Mouse (Mus musculus): ENCODE measurements around the gene Zup1. TPM values are rescaled to one million over a fixed set of nuclear protein-coding genes. Genes with fewer than 3 reads are reported as not detected.
"Not testable (repeated sequence)": the region's sequence is repeated elsewhere in the genome, so short reads cannot be mapped to it uniquely, and the experiment has no call there.

Gene Zup1
- 16.6 and 16.8 TPM in 2 replicates for polyA plus RNA-seq (2015; fragmentation: Nextera tagmentation; extraction: Ambion mirVana)

DNA sequence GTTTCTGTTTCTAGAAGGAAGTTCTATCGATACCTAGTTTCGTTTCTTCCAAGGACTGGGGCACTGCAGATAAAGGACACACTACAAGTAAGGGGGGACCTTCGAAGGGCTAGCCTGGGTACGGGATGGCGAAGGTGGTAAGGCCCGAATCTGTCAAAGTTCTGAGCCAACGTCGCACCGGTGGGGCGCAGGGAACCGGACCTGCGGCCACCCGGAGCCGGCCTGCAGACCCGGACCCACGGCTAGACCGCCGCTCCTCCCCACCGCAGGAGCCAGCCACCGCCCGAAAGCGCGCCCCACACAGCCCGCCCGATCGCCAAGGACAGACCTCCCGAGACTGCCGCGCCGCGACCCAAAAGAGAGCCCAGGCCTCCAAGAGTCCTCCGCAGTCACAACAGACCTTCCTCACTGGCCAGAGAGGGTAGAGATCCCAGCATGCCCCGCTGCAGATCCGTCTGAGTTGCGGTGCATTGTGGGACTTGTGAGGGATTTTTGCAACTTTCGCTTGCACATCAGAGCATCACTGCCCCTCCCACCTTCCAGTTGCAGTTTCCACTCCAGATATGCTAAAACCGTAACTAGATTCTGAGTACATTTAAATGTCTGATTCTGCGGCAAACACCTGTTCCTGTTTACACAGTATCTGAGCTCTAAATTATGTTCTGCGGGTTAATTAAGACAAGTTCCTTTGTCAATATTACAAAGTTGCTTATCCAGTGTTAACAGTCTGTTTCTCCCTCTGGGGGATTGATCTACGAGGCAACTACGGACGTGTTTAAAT lies at the start of gene Zup1:
TSS of gene Zup1 (minus strand) at position 467 of the 781 bp plus-strand sequence.
- peak; percentile 98 for ATAC-seq
- H3K27me3 ChIP-seq (replicated peaks) = no peaks in the 10 kb centered on the region
- H3K4me3 ChIP-seq (replicated peaks) = peak within 1 kb of the TSS; percentile 86
- WGBS = 2% methylated on average over 42 of the region's 42 CpGs
- H3K36me3 ChIP-seq = no peaks in the 10 kb centered on the region
- peak within 1 kb of the TSS; percentile 51 for H3K4me2 ChIP-seq (replicated peaks)
- H3K9me3 ChIP-seq = no peaks in the 10 kb centered on the region
- H3K27ac ChIP-seq = peak within 1 kb of the TSS; percentile 81
- peak within 1 kb of the TSS; percentile 92 for H3K9ac ChIP-seq
- H3K4me1 ChIP-seq (replicated peaks) = no peaks in the 10 kb centered on the region

DNA sequence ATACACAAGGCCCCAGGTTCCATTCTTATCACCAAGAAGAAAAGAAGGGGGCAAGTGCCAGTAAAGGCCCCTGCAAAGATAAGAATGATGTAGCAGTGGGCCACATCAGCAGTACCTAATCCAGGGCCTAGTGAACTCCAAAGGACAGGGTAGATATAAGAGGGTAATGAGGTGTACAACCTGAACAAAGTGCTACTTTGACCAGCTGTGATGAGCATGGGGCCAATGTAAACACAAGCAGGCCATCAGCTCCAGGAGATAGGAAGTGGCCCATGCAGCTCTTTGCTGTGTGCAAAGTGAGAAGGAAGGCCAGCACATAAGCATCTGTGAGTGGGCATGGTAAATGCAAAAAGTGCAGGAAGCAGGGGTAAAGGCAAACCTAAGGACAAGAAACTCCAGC lies 47.3 kb upstream of the Zup1 start:
- Histone ChIP-seq H3K4me3 (replicated peaks) (no peak overlapping the region), H3K4me2 (replicated peaks) (no peak overlapping the region), H3K27ac (no peak overlapping the region), H3K9me3 (no peaks in the 10 kb centered on the region), H3K36me3 (peaks cover 13% of the 10 kb centered on the region; the same call in 1 of the 2 replicates), H3K27me3 (replicated peaks) (no peaks in the 10 kb centered on the region), H3K9ac (no peak overlapping the region), H3K4me1 (replicated peaks) (no peaks in the 10 kb centered on the region)
- ATAC-seq = no peak

DNA sequence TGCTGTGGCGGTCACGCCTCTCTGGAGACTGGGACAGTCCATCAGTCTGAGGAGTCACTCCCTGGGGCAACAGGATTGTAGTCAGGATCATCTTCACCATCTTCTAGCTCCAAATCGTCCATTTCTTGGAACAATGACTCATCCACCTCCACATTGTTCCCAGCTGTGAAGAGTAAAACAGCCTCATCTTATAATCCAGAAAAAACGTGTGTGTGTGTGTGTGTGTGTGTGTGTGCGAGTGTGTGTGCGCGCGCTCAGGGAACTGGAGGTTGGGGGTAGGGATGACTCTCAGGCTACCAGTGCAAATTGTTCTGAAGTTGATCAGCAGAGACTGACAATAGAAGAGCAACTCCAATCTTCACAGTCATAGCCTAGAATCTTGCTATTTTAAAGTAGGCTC lies 45.6 kb upstream of the Zup1 start:
- not testable (repeated sequence) for H3K27me3 ChIP-seq (replicated peaks); H3K4me1 ChIP-seq (replicated peaks); ATAC-seq; H3K9ac ChIP-seq; H3K36me3 ChIP-seq; H3K9me3 ChIP-seq; H3K4me2 ChIP-seq (replicated peaks); H3K27ac ChIP-seq; H3K4me3 ChIP-seq (replicated peaks)
- WGBS = 92% methylated on average over 6 of the region's 8 CpGs

DNA sequence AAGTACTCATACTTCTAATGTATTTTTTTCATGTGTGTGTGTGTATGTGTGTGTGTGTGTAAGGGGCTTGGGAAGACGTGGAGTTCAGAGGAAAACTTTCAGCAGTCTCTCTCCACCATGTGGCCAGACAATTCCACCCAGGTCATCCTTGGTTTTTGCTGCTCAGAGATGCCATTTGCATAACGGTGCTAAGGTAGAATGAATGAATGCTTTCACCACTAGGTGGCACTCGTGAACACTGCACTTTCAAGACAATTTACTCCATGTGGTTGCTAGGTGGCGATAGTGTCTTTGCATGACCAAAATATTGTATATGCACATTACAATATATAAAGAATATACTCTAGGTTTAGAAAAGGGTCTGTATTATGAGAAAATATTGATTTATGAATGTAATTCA lies 35.7 kb upstream of the Zup1 start:
- WGBS = 27% methylated on average over 4 of the region's 4 CpGs
- no peak overlapping the region for H3K4me3 ChIP-seq (replicated peaks)
- ATAC-seq = peak; percentile 55
- no peaks in the 10 kb centered on the region for H3K27me3 ChIP-seq (replicated peaks)
- H3K4me2 ChIP-seq (replicated peaks) = no peak overlapping the region
- H3K4me1 ChIP-seq (replicated peaks) = no peaks in the 10 kb centered on the region
- no peaks in the 10 kb centered on the region for H3K9me3 ChIP-seq
- no peak overlapping the region for H3K9ac ChIP-seq
- no peak overlapping the region for H3K27ac ChIP-seq
- no peaks in the 10 kb centered on the region for H3K36me3 ChIP-seq

DNA sequence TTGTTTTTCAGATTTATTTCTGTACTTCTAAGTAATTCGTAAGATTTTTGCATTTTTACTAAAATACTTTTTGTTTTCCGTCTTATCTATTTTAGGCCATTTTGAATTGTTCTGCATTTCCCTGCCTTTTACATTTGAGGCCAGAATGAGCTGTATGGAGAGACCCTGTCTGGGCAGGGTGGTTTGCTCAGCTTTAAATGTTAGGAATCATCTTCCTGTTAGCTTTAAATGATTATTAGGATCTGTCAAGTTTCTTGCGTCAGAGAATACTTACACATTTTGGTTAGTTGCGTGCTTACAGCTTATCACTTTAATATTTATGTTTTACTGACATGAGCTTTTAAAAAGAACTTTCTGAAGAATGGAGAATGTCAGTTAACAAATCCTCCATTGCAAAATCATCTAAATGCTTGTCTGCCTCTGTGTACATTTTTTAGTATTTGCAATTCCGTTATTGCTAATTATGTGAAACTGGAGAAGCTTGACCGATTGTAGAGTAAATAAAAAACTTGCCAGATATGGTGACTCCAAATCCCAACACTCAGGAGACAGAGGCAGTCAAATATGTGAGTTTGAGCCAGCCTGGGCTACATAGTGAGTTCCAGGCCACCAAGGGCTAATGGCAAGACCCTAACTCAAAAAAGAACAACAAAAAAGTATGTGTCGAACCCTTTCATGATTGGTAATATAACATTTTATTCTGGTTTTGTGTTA lies 23.9 kb upstream of the Zup1 start:
- no peaks in the 10 kb centered on the region for H3K4me1 ChIP-seq (replicated peaks)
- no peak overlapping the region for H3K4me2 ChIP-seq (replicated peaks)
- WGBS = 81% methylated on average over 7 of the region's 7 CpGs
- no peaks in the 10 kb centered on the region for H3K9me3 ChIP-seq
- no peak for ATAC-seq
- H3K27me3 ChIP-seq (replicated peaks) = no peaks in the 10 kb centered on the region
- H3K9ac ChIP-seq = no peak overlapping the region
- H3K36me3 ChIP-seq = no peaks in the 10 kb centered on the region
- no peak overlapping the region for H3K4me3 ChIP-seq (replicated peaks)
- no peak overlapping the region for H3K27ac ChIP-seq

DNA sequence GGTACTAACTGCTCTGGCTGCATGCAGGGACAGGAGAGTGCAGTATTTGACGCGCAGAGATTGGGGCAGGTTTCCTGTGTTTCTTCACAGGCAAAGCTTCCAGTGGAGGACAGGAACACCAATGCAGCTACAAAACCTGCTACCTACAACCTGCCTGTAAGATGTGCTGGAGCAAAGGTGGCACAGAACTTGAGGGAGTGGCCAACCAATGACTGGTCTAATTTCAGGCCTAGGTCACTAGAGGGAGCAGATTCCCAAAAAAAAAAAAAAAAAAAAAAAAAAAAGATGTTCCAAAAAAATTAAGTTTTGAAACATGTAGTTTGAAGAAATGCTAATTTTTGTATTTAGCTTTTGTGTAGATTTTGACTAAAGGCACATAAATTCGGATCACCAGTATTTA lies 1.4 kb upstream of the Zup1 start:
- no peaks in the 10 kb centered on the region for H3K9me3 ChIP-seq
- H3K4me1 ChIP-seq (replicated peaks) = no peaks in the 10 kb centered on the region
- ATAC-seq = no peak
- no peak overlapping the region for H3K9ac ChIP-seq
- WGBS = 72% methylated on average over 3 of the region's 3 CpGs
- no peaks in the 10 kb centered on the region for H3K36me3 ChIP-seq
- H3K4me2 ChIP-seq (replicated peaks) = no peak overlapping the region
- no peak overlapping the region for H3K4me3 ChIP-seq (replicated peaks)
- no peaks in the 10 kb centered on the region for H3K27me3 ChIP-seq (replicated peaks)
- H3K27ac ChIP-seq = no peak overlapping the region

DNA sequence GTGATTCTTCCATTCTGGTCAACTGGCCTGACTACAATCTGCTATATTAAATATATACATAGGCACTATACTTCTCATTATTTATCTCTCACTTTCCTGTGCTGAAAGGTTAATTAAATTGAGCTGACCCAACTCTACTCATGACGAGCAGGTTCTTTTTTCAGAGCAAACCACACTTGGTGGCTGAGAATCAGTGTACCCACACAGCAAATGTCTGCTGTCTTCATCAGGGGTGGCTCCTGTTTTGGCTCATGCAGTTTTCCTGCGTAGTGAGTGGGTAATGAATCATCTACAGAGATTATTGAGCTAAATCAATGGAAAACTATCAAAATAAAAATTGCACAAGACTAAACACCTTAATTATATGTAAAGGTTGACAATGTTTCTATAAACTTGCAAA lies 4.7 kb downstream of the Zup1 start:
- Histone ChIP-seq H3K9me3 (no peaks in the 10 kb centered on the region), H3K4me2 (replicated peaks) (no peak overlapping the region), H3K4me3 (replicated peaks) (no peak overlapping the region), H3K27ac (no peak overlapping the region), H3K27me3 (replicated peaks) (no peaks in the 10 kb centered on the region), H3K4me1 (replicated peaks) (no peaks in the 10 kb centered on the region), H3K9ac (no peak overlapping the region), H3K36me3 (peaks cover 7% of the 10 kb centered on the region; the same call in 1 of the 2 replicates)
- ATAC-seq = no peak
- 84% methylated on average over 2 of the region's 2 CpGs for WGBS

DNA sequence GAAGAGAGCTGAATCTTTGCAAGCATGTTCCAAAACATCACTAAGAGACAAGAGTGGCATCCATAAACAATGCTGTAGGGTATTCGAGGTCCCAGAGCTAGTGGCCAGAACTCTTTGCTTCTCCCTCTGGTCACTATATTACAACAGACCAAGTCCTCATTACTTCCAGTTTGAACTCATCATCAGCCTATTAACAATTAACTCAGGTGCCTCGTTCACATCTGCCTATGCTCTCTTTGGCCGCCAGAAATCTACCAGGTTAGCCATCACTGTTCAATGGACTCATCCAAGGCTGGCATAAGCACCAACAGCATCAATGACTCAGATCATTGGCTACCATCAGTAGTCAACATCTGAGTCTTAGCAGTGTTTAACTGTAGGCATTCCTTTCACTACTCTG lies 5.7 kb downstream of the Zup1 start:
- no peak for ATAC-seq
- Histone ChIP-seq H3K4me3 (replicated peaks) (no peak overlapping the region), H3K9me3 (no peaks in the 10 kb centered on the region), H3K27ac (no peak overlapping the region), H3K27me3 (replicated peaks) (no peaks in the 10 kb centered on the region), H3K4me2 (replicated peaks) (no peak overlapping the region), H3K36me3 (peaks cover 7% of the 10 kb centered on the region; the same call in 1 of the 2 replicates), H3K4me1 (replicated peaks) (no peaks in the 10 kb centered on the region), H3K9ac (no peak overlapping the region)
- WGBS = 81% methylated on average over 3 of the region's 3 CpGs

DNA sequence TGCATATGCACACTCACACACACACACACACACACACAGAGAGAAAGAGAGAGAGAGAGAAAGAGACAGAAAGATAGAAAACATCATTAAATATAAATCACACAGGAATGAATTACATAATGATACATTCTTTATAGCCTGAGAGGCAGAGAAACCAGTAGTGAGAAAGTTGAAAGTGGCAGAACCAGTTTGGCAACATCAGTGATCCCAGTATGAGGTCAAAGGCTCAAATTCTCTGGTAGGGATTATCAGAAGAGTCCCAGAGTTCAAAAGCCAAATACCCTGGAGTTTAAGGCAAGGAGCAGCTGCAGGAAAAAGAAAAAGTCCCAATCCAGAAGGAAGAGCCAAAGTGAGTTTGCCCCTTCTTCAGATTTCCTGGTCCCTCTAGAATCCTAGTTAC lies 10.4 kb downstream of the Zup1 start:
- Histone ChIP-seq H3K4me3 (replicated peaks) (no peak overlapping the region), H3K27me3 (replicated peaks) (no peaks in the 10 kb centered on the region), H3K4me2 (replicated peaks) (no peak overlapping the region), H3K9ac (no peak overlapping the region), H3K4me1 (replicated peaks) (no peaks in the 10 kb centered on the region), H3K36me3 (peaks cover 11% of the 10 kb centered on the region; the same call in 1 of the 2 replicates), H3K27ac (no peak overlapping the region), H3K9me3 (no peaks in the 10 kb centered on the region)
- ATAC-seq = peak; percentile 94

DNA sequence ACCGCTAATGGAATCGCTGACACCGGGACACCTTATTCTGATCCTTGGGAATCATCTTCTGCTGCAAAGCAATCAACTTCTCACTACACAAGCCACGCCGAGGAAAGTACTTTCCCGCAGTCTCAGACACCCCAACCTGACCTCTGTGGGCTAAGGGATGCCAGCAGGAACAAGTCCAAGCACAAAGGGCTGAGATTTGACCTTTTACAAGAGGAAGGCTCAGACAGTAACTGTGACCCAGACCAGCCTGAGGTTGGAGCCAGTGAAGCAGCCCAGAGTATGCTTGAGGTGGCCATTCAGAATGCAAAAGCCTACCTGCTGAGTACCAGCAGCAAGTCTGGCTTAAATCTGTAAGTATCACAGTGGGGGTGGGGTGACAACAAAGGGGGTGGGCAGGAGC lies 45.6 kb downstream of the Zup1 start:
- no peaks in the 10 kb centered on the region for H3K27me3 ChIP-seq (replicated peaks)
- no peak overlapping the region for H3K4me3 ChIP-seq (replicated peaks)
- no peak for ATAC-seq
- H3K9ac ChIP-seq = no peak overlapping the region
- H3K9me3 ChIP-seq = no peaks in the 10 kb centered on the region
- H3K27ac ChIP-seq = no peak overlapping the region
- no peaks in the 10 kb centered on the region for H3K36me3 ChIP-seq
- H3K4me1 ChIP-seq (replicated peaks) = no peaks in the 10 kb centered on the region
- peak overlapping the region; percentile 65 for H3K4me2 ChIP-seq (replicated peaks)
- WGBS = 7% methylated on average over 6 of the region's 6 CpGs

DNA sequence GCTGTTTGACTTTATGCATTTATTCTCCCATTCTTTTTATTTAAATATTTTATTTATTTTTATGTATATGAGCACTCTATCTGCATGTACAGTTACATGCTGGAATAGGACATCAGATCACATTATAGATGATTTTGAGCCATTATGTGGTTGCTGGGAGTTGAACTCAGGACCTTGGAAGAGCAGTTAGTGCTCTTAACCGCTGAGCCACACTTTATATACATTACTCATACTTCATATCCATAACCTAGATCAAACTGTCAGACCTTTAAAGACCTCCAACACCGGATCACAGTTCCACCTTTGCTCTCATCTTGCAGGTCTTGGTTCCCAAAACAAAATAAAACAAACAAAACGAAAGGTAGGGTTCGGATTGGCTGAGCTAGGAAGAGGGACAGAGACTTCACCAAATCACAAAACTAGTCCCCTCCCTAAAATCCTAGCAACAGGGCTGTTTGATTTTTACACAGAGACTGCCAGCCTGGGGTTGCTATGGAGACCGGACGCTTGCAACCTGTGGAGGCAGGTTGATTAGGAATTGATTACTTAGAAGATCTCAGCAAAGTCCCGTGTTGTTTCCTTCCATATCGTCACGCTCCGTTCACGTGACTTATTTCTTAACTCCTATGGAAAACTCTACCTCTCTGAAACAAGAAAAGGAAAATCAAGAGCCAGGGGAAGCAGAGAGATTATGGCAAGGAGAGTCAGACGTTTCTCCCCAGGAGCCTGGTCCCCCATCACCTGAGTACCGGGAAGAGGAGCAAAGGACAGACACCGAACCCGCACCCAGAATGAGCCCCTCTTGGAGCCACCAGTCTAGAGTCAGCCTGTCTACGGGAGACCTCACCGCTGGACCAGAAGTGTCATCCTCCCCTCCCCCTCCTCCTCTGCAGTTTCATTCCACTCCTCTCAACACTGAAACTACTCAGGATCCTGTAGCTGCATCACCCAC lies 46.3 kb downstream of the Zup1 start, which contains the start of gene Rsph4a:
TSS of gene Rsph4a (plus strand) at position 582 of the 952 bp plus-strand sequence.
- Histone ChIP-seq H3K4me2 (replicated peaks) (peak within 1 kb of the TSS; percentile 65), H3K9ac (no peak within 1 kb of the TSS), H3K4me3 (replicated peaks) (peak within 1 kb of the TSS; percentile 34), H3K27me3 (replicated peaks) (no peaks in the 10 kb centered on the region), H3K27ac (no peak within 1 kb of the TSS), H3K36me3 (no peaks in the 10 kb centered on the region), H3K4me1 (replicated peaks) (no peaks in the 10 kb centered on the region), H3K9me3 (no peaks in the 10 kb centered on the region)
- 4% methylated on average over 17 of the region's 17 CpGs for WGBS
- ATAC-seq = peak; percentile 95

DNA sequence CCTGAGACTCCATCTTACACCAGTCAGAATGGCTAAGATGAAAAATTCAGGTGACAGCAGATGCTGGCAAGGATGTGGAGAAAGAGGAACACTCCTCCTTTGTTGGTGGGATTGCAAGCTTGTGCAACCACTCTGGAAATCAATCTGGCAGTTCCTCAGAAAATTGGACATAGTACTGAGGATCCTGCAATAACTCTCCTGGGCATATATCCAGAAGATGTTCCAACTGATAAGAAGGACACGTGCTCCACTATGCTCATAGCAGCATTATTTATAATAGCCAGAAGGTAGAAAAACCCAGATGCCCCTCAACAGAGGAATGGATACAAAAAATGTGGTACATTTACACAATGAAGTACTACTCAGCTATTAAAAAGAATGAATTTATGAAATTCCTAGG lies 49.5 kb downstream of the Zup1 start:
- not testable (repeated sequence) for H3K4me3 ChIP-seq (replicated peaks); H3K4me2 ChIP-seq (replicated peaks); ATAC-seq; H3K9me3 ChIP-seq; H3K4me1 ChIP-seq (replicated peaks); H3K9ac ChIP-seq; H3K27me3 ChIP-seq (replicated peaks); H3K36me3 ChIP-seq; H3K27ac ChIP-seq
- WGBS = 84% methylated on average over 1 of the region's 1 CpGs
